Comparison of ENCODE assay signal across 7 mouse cellular contexts in genomic region chrX:164004809-164005208, GRCm38 (mm10). TPM values are rescaled to one million over a fixed set of nuclear protein-coding genes. Genes with fewer than 3 reads are reported as not detected.
DNase-seq lines count a peak whose midpoint lies in the region; ATAC-seq and TF ChIP-seq lines count a peak whose summit lies in the region.

No protein-coding gene starts in this region.

- H3K27ac ChIP-seq in left cerebral cortex, adult 2 months, result no peak overlapping the region
- H3K27ac ChIP-seq in hindbrain, postnatal 0 days, result no peak overlapping the region
- H3K27ac ChIP-seq in neural tube, embryonic 13.5 days (replicated peaks), result no peak overlapping the region

- H3K4me1 ChIP-seq in hindbrain, postnatal 0 days (ENCODE audit: insufficient read depth, low read length), result no peaks in the 10 kb centered on the region
- no peaks in the 10 kb centered on the region for H3K4me1 ChIP-seq in neural tube, embryonic 13.5 days (replicated peaks)

- DNase-seq in left cerebral cortex, adult 2 months (ENCODE audit: extremely low spot score in 1 of 2, low spot score in 2 of 2), result peak in 1 of 2 experiments; percentile 7
- DNase-seq in left cerebral cortex, adult 18-20 months (ENCODE audit: low spot score in 2 of 2), result no peak
- DNase-seq in NIH3T3 (ENCODE audit: low read depth), result peak; percentile 75
- peak; percentile 2 for DNase-seq in cerebellum, adult 9-11 months
- peak; percentile 64 for DNase-seq in hindbrain, postnatal 0 days (ENCODE audit: low spot score)
- DNase-seq in ovary, adult 18-20 months (ENCODE audit: low spot score), result no peak

- 30% methylated on average over 2 of the region's 2 CpGs for WGBS in hindbrain, postnatal 0 days
- 27% methylated on average over 2 of the region's 2 CpGs for WGBS in neural tube, embryonic 13.5 days

- intact Hi-C loops in left cerebral cortex, adult 2 months (cut with DNase I), result no loop called here

- no peaks in the 10 kb centered on the region for H3K27me3 ChIP-seq in hindbrain, postnatal 0 days (ENCODE audit: insufficient read depth, low read length)
- H3K27me3 ChIP-seq in neural tube, embryonic 13.5 days, result peaks cover 3% of the 10 kb centered on the region

- peak; percentile 56 for TF ChIP-seq CTCF in left cerebral cortex, adult 2 months (IDR thresholded peaks at IDR 0.05)
- peak; percentile 74 for TF ChIP-seq CTCF in hindbrain, postnatal 0 days (IDR thresholded peaks at IDR 0.05; ENCODE audit: low read depth)

- H3K4me2 ChIP-seq in hindbrain, postnatal 0 days (ENCODE audit: low read depth, low read length), result no peak overlapping the region
- no peak overlapping the region for H3K4me2 ChIP-seq in neural tube, embryonic 13.5 days

- no peak overlapping the region for H3K4me3 ChIP-seq in left cerebral cortex, adult 2 months
- H3K4me3 ChIP-seq in hindbrain, postnatal 0 days (ENCODE audit: low read length), result no peak overlapping the region
- H3K4me3 ChIP-seq in neural tube, embryonic 13.5 days, result no peak overlapping the region

- no peaks in the 10 kb centered on the region for H3K9me3 ChIP-seq in hindbrain, postnatal 0 days (ENCODE audit: low read length)
- H3K9me3 ChIP-seq in neural tube, embryonic 13.5 days, result no peaks in the 10 kb centered on the region

- ATAC-seq in hindbrain, postnatal 0 days, result no peak
- ATAC-seq in neural tube, embryonic 13.5 days (ENCODE audit: low read depth), result peak; percentile 19; the same call in 1 of the 2 replicates

- H3K36me3 ChIP-seq in hindbrain, postnatal 0 days (ENCODE audit: insufficient read depth, low read length), result no peaks in the 10 kb centered on the region
- H3K36me3 ChIP-seq in neural tube, embryonic 13.5 days, result no peaks in the 10 kb centered on the region

- H3K9ac ChIP-seq in hindbrain, postnatal 0 days (replicated peaks; ENCODE audit: low read length), result no peak overlapping the region
- no peak overlapping the region for H3K9ac ChIP-seq in neural tube, embryonic 13.5 days

RNA-seq across cellular contexts. Expression of gene Car5b, which starts 23.0 kb away (rescaled TPM):
- total RNA-seq in left cerebral cortex, adult 2 months (2021), result 1 to 10 TPM; 2.2 to 3.0 TPM
- 1 to 10 TPM; 2.7 to 3.4 TPM for total RNA-seq in left cerebral cortex, adult 18-20 months (2021)
- total RNA-seq in hindbrain, postnatal 0 days (2014; rRNA removed), result 4.8 and 5.3 TPM in 2 replicates
- 1.8 and 1.9 TPM in 2 replicates for polyA plus RNA-seq in hindbrain, postnatal 0 days (2015; fragmentation: Nextera tagmentation; extraction: Ambion mirVana)
- 0.50 and 0.73 TPM in 2 replicates for polyA plus RNA-seq in neural tube, embryonic 13.5 days (2015; fragmentation: Nextera tagmentation; extraction: Ambion mirVana)

RNA-seq across cellular contexts. Expression of gene Zrsr2, which starts 46.3 kb away (rescaled TPM):
- 10 to 100 TPM; 43.9 to 51.7 TPM for total RNA-seq in left cerebral cortex, adult 2 months (2021)
- total RNA-seq in left cerebral cortex, adult 18-20 months (2021), result 10 to 100 TPM; 49.5 to 58.6 TPM
- 10.5 and 15.0 TPM in 2 replicates for total RNA-seq in hindbrain, postnatal 0 days (2014; rRNA removed)
- polyA plus RNA-seq in hindbrain, postnatal 0 days (2015; fragmentation: Nextera tagmentation; extraction: Ambion mirVana), result 87.9 and 99.3 TPM in 2 replicates
- polyA plus RNA-seq in neural tube, embryonic 13.5 days (2015; fragmentation: Nextera tagmentation; extraction: Ambion mirVana), result 58.5 and 61.6 TPM in 2 replicates

Comparison
In these comparisons a context has a peak if more than half of its experiments do, and no peak if none do; other contexts are left out.
1. DNase-seq: peak in NIH3T3 (single experiment), cerebellum, adult 9-11 months (single experiment) and hindbrain, postnatal 0 days (single experiment); none in left cerebral cortex, adult 18-20 months (0 of 2) and ovary, adult 18-20 months (single experiment).